Mouse (Mus musculus): ENCODE measurements around the gene Prim2. TPM values are rescaled to one million over a fixed set of nuclear protein-coding genes. Genes with fewer than 3 reads are reported as not detected.

Gene Prim2
- total and polyA plus RNA-seq, 3 experiments = 24.9 to 237 (median 157) TPM

DNA sequence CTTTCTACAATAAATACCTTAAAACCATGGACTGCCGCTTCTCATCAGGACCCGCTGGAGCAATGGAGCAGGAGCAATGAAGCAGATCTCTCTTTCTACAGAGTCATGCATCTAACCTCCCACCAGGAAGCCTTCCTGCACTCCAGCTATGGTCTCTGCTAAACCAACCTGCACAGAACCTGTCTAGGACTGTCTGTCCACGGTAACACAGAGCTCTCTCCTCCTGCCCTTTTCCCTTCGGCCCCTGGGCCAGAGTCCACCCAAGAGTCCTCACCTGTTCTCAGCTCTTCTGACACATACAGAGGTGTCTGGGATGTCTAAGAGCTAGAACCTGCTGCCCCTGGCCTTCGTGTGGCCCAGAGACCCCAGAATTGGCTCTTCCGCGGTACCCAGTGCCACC lies 11.3 kb upstream of the Prim2 start:
- ATAC-seq (ENCODE audit: extremely low read depth, insufficient number of reproducible peaks, low FRiP score, poor library complexity, severe bottlenecking) (no peak), DNase-seq (ENCODE audit: low spot score) (no peak)
- TF ChIP-seq GATA2 (IDR thresholded peaks at IDR 0.05; ENCODE audit: borderline replicate concordance, low read depth, low read length) = no peak
- TF ChIP-seq GATA1 (IDR thresholded peaks at IDR 0.05; ENCODE audit: borderline replicate concordance, low read length) = no peak
- no peak for TF ChIP-seq TAL1 (conservative IDR thresholded peaks at IDR 0.05; ENCODE audit: low read depth, low read length)
- TF ChIP-seq CTCF (IDR thresholded peaks at IDR 0.05; ENCODE audit: low read depth, low read length) = no peak
- TF ChIP-seq POLR2AphosphoS5 (IDR thresholded peaks at IDR 0.05; ENCODE audit: insufficient replicate concordance, low read depth, low read length) = no peak
- H3K4me1 ChIP-seq (ENCODE audit: insufficient read depth, low read depth, low read length) = no peaks in the 10 kb centered on the region
- H3K27me3 ChIP-seq (ENCODE audit: insufficient read depth, low read length) = peaks cover 23% of the 10 kb centered on the region
- no peaks in the 10 kb centered on the region for H3K36me3 ChIP-seq (replicated peaks)
- H3K4me3 ChIP-seq (ENCODE audit: low read depth, low read length) = no peak overlapping the region
- peaks cover 18% of the 10 kb centered on the region for H3K9me3 ChIP-seq (replicated peaks)

DNA sequence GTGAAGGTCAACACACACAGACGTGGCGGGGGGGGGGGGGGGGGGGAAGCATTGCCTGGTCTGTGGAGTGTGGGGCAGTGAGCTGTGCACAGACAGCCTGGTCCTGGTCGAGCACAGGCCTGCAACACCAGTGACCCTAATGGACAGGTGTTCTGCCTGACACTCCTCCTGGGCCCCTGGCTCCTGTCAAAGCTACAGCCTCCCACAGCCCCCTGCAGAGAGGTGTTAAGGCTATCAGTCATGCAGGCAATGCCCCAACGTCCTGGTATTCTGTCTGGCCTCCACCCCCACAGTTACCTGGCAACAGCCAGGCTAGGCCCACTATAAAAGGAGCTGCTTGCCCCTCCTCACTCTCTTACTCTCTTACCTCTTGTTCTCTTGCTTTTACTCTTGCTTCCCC lies 10.8 kb upstream of the Prim2 start:
- TF ChIP-seq TAL1 (conservative IDR thresholded peaks at IDR 0.05; ENCODE audit: low read depth, low read length) (no peak), GATA2 (IDR thresholded peaks at IDR 0.05; ENCODE audit: borderline replicate concordance, low read depth, low read length) (no peak), POLR2AphosphoS5 (IDR thresholded peaks at IDR 0.05; ENCODE audit: insufficient replicate concordance, low read depth, low read length) (no peak), CTCF (IDR thresholded peaks at IDR 0.05; ENCODE audit: low read depth, low read length) (no peak), GATA1 (IDR thresholded peaks at IDR 0.05; ENCODE audit: borderline replicate concordance, low read length) (no peak)
- peaks cover 18% of the 10 kb centered on the region for H3K9me3 ChIP-seq (replicated peaks)
- H3K4me1 ChIP-seq (ENCODE audit: insufficient read depth, low read depth, low read length) = no peaks in the 10 kb centered on the region
- DNase-seq (ENCODE audit: low spot score) = no peak
- H3K27me3 ChIP-seq (ENCODE audit: insufficient read depth, low read length) = peaks cover 26% of the 10 kb centered on the region
- no peak overlapping the region for H3K4me3 ChIP-seq (ENCODE audit: low read depth, low read length)
- ATAC-seq (ENCODE audit: extremely low read depth, insufficient number of reproducible peaks, low FRiP score, poor library complexity, severe bottlenecking) = no peak
- H3K36me3 ChIP-seq (replicated peaks) = no peaks in the 10 kb centered on the region

- H3K9me3 ChIP-seq (replicated peaks) = no peaks in the 10 kb centered on the region
- H3K4me1 ChIP-seq (ENCODE audit: insufficient read depth, low read depth, low read length) = peaks cover 23% of the 10 kb centered on the region
- H3K27me3 ChIP-seq (ENCODE audit: insufficient read depth, low read length) = peaks cover 14% of the 10 kb centered on the region
- H3K4me3 ChIP-seq (ENCODE audit: low read depth, low read length) = no peak overlapping the region
- ATAC-seq (ENCODE audit: extremely low read depth, insufficient number of reproducible peaks, low FRiP score, poor library complexity, severe bottlenecking) (no peak), DNase-seq (ENCODE audit: low spot score) (no peak)
- H3K36me3 ChIP-seq (replicated peaks) = peaks cover 3% of the 10 kb centered on the region
- no peak for TF ChIP-seq CTCF (IDR thresholded peaks at IDR 0.05; ENCODE audit: low read depth, low read length)
- TF ChIP-seq GATA2 (IDR thresholded peaks at IDR 0.05; ENCODE audit: borderline replicate concordance, low read depth, low read length) = no peak
- no peak for TF ChIP-seq TAL1 (conservative IDR thresholded peaks at IDR 0.05; ENCODE audit: low read depth, low read length)
- no peak for TF ChIP-seq POLR2AphosphoS5 (IDR thresholded peaks at IDR 0.05; ENCODE audit: insufficient replicate concordance, low read depth, low read length)
- TF ChIP-seq GATA1 (IDR thresholded peaks at IDR 0.05; ENCODE audit: borderline replicate concordance, low read length) = no peak
Observed at GRCm38 (mm10) chr1:33673158-33673960, 3.8 kb upstream of the Prim2 start.

DNA sequence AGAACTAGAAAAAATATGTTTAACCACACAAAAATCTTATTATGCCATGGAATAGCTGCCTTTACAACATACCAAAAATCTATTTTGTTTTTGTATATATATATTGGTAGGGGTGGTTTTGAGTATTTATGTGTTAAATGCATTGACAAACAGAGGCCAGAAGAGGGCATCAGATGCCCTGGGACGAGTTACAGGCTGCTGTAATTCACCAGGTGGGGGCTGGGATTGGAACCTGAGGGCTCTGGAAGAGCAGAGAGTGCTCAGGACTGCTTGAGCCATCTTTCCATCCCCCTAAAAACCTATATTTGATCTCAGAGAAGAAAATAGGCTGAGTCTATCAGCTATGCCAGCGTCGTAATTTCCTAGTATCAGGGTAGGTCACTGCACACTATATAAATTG lies 2.9 kb upstream of the Prim2 start:
- DNase-seq (ENCODE audit: low spot score) = no peak
- no peak for TF ChIP-seq POLR2AphosphoS5 (IDR thresholded peaks at IDR 0.05; ENCODE audit: insufficient replicate concordance, low read depth, low read length)
- no peak for TF ChIP-seq GATA1 (IDR thresholded peaks at IDR 0.05; ENCODE audit: borderline replicate concordance, low read length)
- no peak for TF ChIP-seq TAL1 (conservative IDR thresholded peaks at IDR 0.05; ENCODE audit: low read depth, low read length)
- no peak for TF ChIP-seq GATA2 (IDR thresholded peaks at IDR 0.05; ENCODE audit: borderline replicate concordance, low read depth, low read length)
- no peak for TF ChIP-seq CTCF (IDR thresholded peaks at IDR 0.05; ENCODE audit: low read depth, low read length)
- peaks cover 12% of the 10 kb centered on the region for H3K36me3 ChIP-seq (replicated peaks)
- no peaks in the 10 kb centered on the region for H3K9me3 ChIP-seq (replicated peaks)
- peaks cover 31% of the 10 kb centered on the region for H3K4me1 ChIP-seq (ENCODE audit: insufficient read depth, low read depth, low read length)
- H3K4me3 ChIP-seq (ENCODE audit: low read depth, low read length) = no peak overlapping the region
- H3K27me3 ChIP-seq (ENCODE audit: insufficient read depth, low read length) = peaks cover 14% of the 10 kb centered on the region
- no peak for ATAC-seq (ENCODE audit: extremely low read depth, insufficient number of reproducible peaks, low FRiP score, poor library complexity, severe bottlenecking)

GRCm38 (mm10) chr1:33672083-33672482 lies 2.5 kb upstream of the Prim2 start:
- no peak for DNase-seq (ENCODE audit: low spot score)
- H3K4me3 ChIP-seq (ENCODE audit: low read depth, low read length) = no peak overlapping the region
- peak; percentile 74 for TF ChIP-seq TAL1 (conservative IDR thresholded peaks at IDR 0.05; ENCODE audit: low read depth, low read length)
- no peak for TF ChIP-seq GATA1 (IDR thresholded peaks at IDR 0.05; ENCODE audit: borderline replicate concordance, low read length)
- TF ChIP-seq GATA2 (IDR thresholded peaks at IDR 0.05; ENCODE audit: borderline replicate concordance, low read depth, low read length) = no peak
- no peak for TF ChIP-seq POLR2AphosphoS5 (IDR thresholded peaks at IDR 0.05; ENCODE audit: insufficient replicate concordance, low read depth, low read length)
- no peak for TF ChIP-seq CTCF (IDR thresholded peaks at IDR 0.05; ENCODE audit: low read depth, low read length)
- no peaks in the 10 kb centered on the region for H3K9me3 ChIP-seq (replicated peaks)
- peak; percentile 36 for ATAC-seq (ENCODE audit: extremely low read depth, insufficient number of reproducible peaks, low FRiP score, poor library complexity, severe bottlenecking)
- peaks cover 10% of the 10 kb centered on the region for H3K27me3 ChIP-seq (ENCODE audit: insufficient read depth, low read length)
- H3K4me1 ChIP-seq (ENCODE audit: insufficient read depth, low read depth, low read length) = peaks cover 35% of the 10 kb centered on the region
- peaks cover 16% of the 10 kb centered on the region for H3K36me3 ChIP-seq (replicated peaks)

DNA sequence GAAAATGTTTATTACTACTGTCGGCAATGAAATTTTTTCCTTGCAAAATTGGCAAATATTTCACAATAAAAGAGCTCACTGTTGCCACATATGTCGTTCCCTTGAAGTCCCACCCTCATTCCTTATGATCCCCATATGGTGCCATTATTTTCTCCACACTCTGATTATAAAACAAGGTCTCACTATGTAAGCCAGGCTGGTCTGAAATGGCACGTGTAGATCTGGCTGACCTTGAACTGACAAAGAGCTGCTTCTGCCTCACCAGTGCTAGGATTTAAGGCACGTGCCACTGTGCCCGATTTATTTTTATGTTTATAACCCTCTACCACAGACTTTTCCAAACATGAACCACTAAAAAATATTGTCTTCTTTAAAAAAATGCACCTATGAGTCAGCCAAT lies 1.8 kb upstream of the Prim2 start:
- peaks cover 40% of the 10 kb centered on the region for H3K4me1 ChIP-seq (ENCODE audit: insufficient read depth, low read depth, low read length)
- TF ChIP-seq CTCF (IDR thresholded peaks at IDR 0.05; ENCODE audit: low read depth, low read length) = no peak
- no peak for DNase-seq (ENCODE audit: low spot score)
- H3K4me3 ChIP-seq (ENCODE audit: low read depth, low read length) = no peak overlapping the region
- ATAC-seq (ENCODE audit: extremely low read depth, insufficient number of reproducible peaks, low FRiP score, poor library complexity, severe bottlenecking) = no peak
- peaks cover 23% of the 10 kb centered on the region for H3K36me3 ChIP-seq (replicated peaks)
- no peaks in the 10 kb centered on the region for H3K9me3 ChIP-seq (replicated peaks)
- H3K27me3 ChIP-seq (ENCODE audit: insufficient read depth, low read length) = peaks cover 9% of the 10 kb centered on the region
